ENCODE assay signal across 23 mouse cellular contexts in genomic region chr10:58871821-58872577, GRCm38 (mm10). TPM values are rescaled to one million over a fixed set of nuclear protein-coding genes. Genes with fewer than 3 reads are reported as not detected.
DNase-seq lines count a peak whose midpoint lies in the region; ATAC-seq and TF ChIP-seq lines count a peak whose summit lies in the region.
"Had no signal": no experiment of that assay in that cellular context is flagged by ENCODE, and none has a peak within 500 bp of the region (broad histone marks: within the 10 kb centered on the region; RNA-seq: fewer than 3 reads in every experiment).

No protein-coding gene starts in this region.

- no peak for TF ChIP-seq POLR2A in heart, adult 2 months (IDR thresholded peaks at IDR 0.05; ENCODE audit: insufficient read depth, low read depth, low read length)

- no peak for TF ChIP-seq EP300 in heart, adult 2 months (IDR thresholded peaks at IDR 0.05; ENCODE audit: insufficient read depth, low read depth, low read length)

- H3K4me3 ChIP-seq in heart, adult 2 months, result no peak overlapping the region
- H3K4me3 ChIP-seq in layer of hippocampus, adult 2 months, result no peak overlapping the region
- H3K4me3 ChIP-seq in forebrain, postnatal 0 days (ENCODE audit: low read depth, low read length), result no peak overlapping the region
- H3K4me3 ChIP-seq: embryonic facial prominence, embryonic 13.5 days; erythroblast, embryonic 14.5 days; heart, embryonic 15.5 days; midbrain, embryonic 12.5 days had no signal

- no peaks in the 10 kb centered on the region for H3K27me3 ChIP-seq in heart, adult 2 months (ENCODE audit: control insufficient read depth, insufficient read depth, low read length)
- H3K27me3 ChIP-seq in forebrain, postnatal 0 days (ENCODE audit: insufficient read depth, low read length), result no peaks in the 10 kb centered on the region
- H3K27me3 ChIP-seq: embryonic facial prominence, embryonic 13.5 days; heart, embryonic 15.5 days; midbrain, embryonic 12.5 days had no signal

- peak; percentile 1 for DNase-seq in heart, adult 11 months
- DNase-seq in heart, adult 2 months, result no peak
- no peak for DNase-seq in layer of hippocampus, adult 2 months (ENCODE audit: low spot score in 2 of 2)
- DNase-seq in layer of hippocampus, postnatal 10 days (ENCODE audit: low spot score in 2 of 2), result no peak
- DNase-seq in brain, adult 2 months (ENCODE audit: low read depth, low spot score), result peak; percentile 33
- DNase-seq in forebrain, postnatal 0 days, result peak; percentile 49
- DNase-seq in cerebellum, adult 9-10 months, result no peak
- DNase-seq in adrenal gland, adult 8-10 months, result no peak
- DNase-seq: cerebellum, postnatal 36 days; embryo, embryonic 11 days; gastrocnemius, postnatal 10 days; heart, adult 18-20 months; heart, postnatal 36 days; kidney, adult 2 months had no signal

- intact Hi-C loops in heart, adult 2 months (cut with DNase I), result no loop called here

- H3K9me3 ChIP-seq in forebrain, postnatal 0 days (ENCODE audit: low read length), result no peaks in the 10 kb centered on the region
- H3K9me3 ChIP-seq: midbrain, embryonic 12.5 days had no signal

- no peaks in the 10 kb centered on the region for H3K36me3 ChIP-seq in heart, adult 2 months (ENCODE audit: control insufficient read depth, insufficient read depth, low read length)
- no peaks in the 10 kb centered on the region for H3K36me3 ChIP-seq in forebrain, postnatal 0 days (ENCODE audit: insufficient read depth)
- H3K36me3 ChIP-seq: embryonic facial prominence, embryonic 13.5 days; heart, embryonic 15.5 days; midbrain, embryonic 12.5 days had no signal

- H3K4me1 ChIP-seq in heart, adult 2 months (ENCODE audit: control insufficient read depth, insufficient read depth, low read length), result no peaks in the 10 kb centered on the region
- peaks cover 34% of the 10 kb centered on the region for H3K4me1 ChIP-seq in forebrain, postnatal 0 days (ENCODE audit: insufficient read depth)
- H3K4me1 ChIP-seq: embryonic facial prominence, embryonic 13.5 days; heart, embryonic 15.5 days; midbrain, embryonic 12.5 days had no signal

- TF ChIP-seq CTCF in heart, adult 2 months (IDR thresholded peaks at IDR 0.05), result no peak
- no peak for TF ChIP-seq CTCF in layer of hippocampus, adult 2 months (conservative IDR thresholded peaks at IDR 0.05)
- TF ChIP-seq CTCF in forebrain, postnatal 0 days (IDR thresholded peaks at IDR 0.05; ENCODE audit: low read depth), result no peak

- no peak overlapping the region for H3K27ac ChIP-seq in heart, adult 2 months
- H3K27ac ChIP-seq in layer of hippocampus, adult 2 months, result peak overlapping the region; percentile 77; the same call in 1 of the 2 replicates
- peak overlapping the region; percentile 84 for H3K27ac ChIP-seq in forebrain, postnatal 0 days (ENCODE audit: low read depth, low read length)
- H3K27ac ChIP-seq: heart, embryonic 15.5 days; kidney, postnatal 0 days; midbrain, embryonic 12.5 days; stomach, postnatal 0 days had no signal

- no peak overlapping the region for H3K4me2 ChIP-seq in forebrain, postnatal 0 days (ENCODE audit: low read depth)
- H3K4me2 ChIP-seq: embryonic facial prominence, embryonic 13.5 days; heart, embryonic 15.5 days; midbrain, embryonic 12.5 days had no signal

- WGBS in heart, adult 2 months, result 75% methylated on average over 7 of the region's 7 CpGs
- 29% methylated on average over 7 of the region's 7 CpGs for WGBS in forebrain, postnatal 0 days

- no peaks in the 10 kb centered on the region for H3K79me2 ChIP-seq in heart, adult 2 months (replicated peaks; ENCODE audit: control insufficient read depth, insufficient read depth, low read length)

- no peak overlapping the region for H3K9ac ChIP-seq in heart, adult 2 months (ENCODE audit: low read depth, low read length)
- peak overlapping the region; percentile 37; the same call in 1 of the 2 replicates for H3K9ac ChIP-seq in forebrain, postnatal 0 days
- H3K9ac ChIP-seq: embryonic facial prominence, embryonic 13.5 days; heart, embryonic 15.5 days; midbrain, embryonic 12.5 days had no signal

- ATAC-seq in forebrain, postnatal 0 days, result peak; percentile 63
- ATAC-seq: Patski had no signal

RNA-seq across cellular contexts. Expression of gene Sh3rf3, which starts 58.8 kb away (rescaled TPM):
- 1 to 10 TPM in 1 of 2 experiments, under 1 TPM in 1; 0.97 to 1.6 TPM for total RNA-seq in heart, adult 2 months (2021)
- polyA plus RNA-seq in heart, adult 2 months (2012; rRNA removed), result 0.73 and 0.80 TPM in 2 replicates
- 10 to 100 TPM; 33.4 to 34.5 TPM for total RNA-seq in layer of hippocampus, adult 2 months (2021)
- 10 to 100 TPM; 47.8 to 50.1 TPM for total RNA-seq in layer of hippocampus, postnatal 10 days (2021)
- 35.5 and 38.1 TPM in 2 replicates for total RNA-seq in forebrain, postnatal 0 days (2014; rRNA removed)
- 6.6 and 10.1 TPM in 2 replicates for polyA plus RNA-seq in forebrain, postnatal 0 days (2015; fragmentation: Nextera tagmentation; extraction: Ambion mirVana)
- total RNA-seq in adrenal gland, adult 8-10 months (2022), result 1 to 10 TPM in 3 of 4 experiments, under 1 TPM in 1; 0.77 to 1.8 (median 1.7) TPM
- total RNA-seq: liver, adult 2 months; neutrophil, adult 5-6 weeks had no signal
- polyA plus RNA-seq: erythroblast, embryonic 14.5 days; liver, adult 2 months had no signal

Comparison
In these comparisons a context has a peak if more than half of its experiments do, and no peak if none do; other contexts are left out.
1. DNase-seq: peak in heart, adult 11 months (single experiment), brain, adult 2 months (single experiment) and forebrain, postnatal 0 days (single experiment); none in heart, adult 2 months (0 of 2), layer of hippocampus, adult 2 months (0 of 2), layer of hippocampus, postnatal 10 days (0 of 2), cerebellum, adult 9-10 months (single experiment) and adrenal gland, adult 8-10 months (single experiment).
2. RNA of gene Sh3rf3, which starts 58.8 kb away (total RNA-seq): 47.8 to 50.1 TPM in layer of hippocampus, postnatal 10 days, 35.5 to 38.1 TPM in forebrain, postnatal 0 days and 33.4 to 34.5 TPM in layer of hippocampus, adult 2 months; 0.77 to 1.8 TPM in adrenal gland, adult 8-10 months and 0.97 to 1.6 TPM in heart, adult 2 months; every median in the first group is over 10 times any median in the second.